Mouse (Mus musculus) hindbrain, embryonic 12.5 days (tissue): ENCODE results near the gene Mgat2. TPM values are rescaled to one million over a fixed set of nuclear protein-coding genes. Genes with fewer than 3 reads are reported as not detected.

Experiments used
- ATAC-seq: fragments of 200-750 bp; cut with Nextera tagmentation; 2 replicates; pipeline ENCODE4 v1.8.0; 2017; ENCODE audit warnings: moderate TSS enrichment; ENCODE audit not compliant: low FRiP score
- H3K27ac ChIP-seq: fragments of 300-500 bp; sonication (generic); 2 replicates; pipeline ENCODE4 v1.5.1; 2016; ENCODE audit warnings: mild to moderate bottlenecking
- H3K27me3 ChIP-seq: fragments of 300-500 bp; sonication (generic); 2 replicates; pipeline ENCODE4 v1.6.1; 2016; ENCODE audit warnings: mild to moderate bottlenecking
- H3K36me3 ChIP-seq: fragments of 300-500 bp; sonication (generic); 2 replicates; pipeline ENCODE4 v1.6.1; 2016; ENCODE audit warnings: mild to moderate bottlenecking
- H3K4me1 ChIP-seq: fragments of 300-500 bp; sonication (generic); 2 replicates; pipeline ENCODE4 v1.6.1; 2016
- H3K4me2 ChIP-seq: fragments of 300-500 bp; sonication (generic); replicated peaks from 2 replicates; pipeline ENCODE4 v1.6.1; 2016; ENCODE audit warnings: mild to moderate bottlenecking
- H3K4me3 ChIP-seq: fragments of 300-500 bp; sonication (generic); 2 replicates; pipeline ENCODE4 v1.5.1; 2016; ENCODE audit warnings: mild to moderate bottlenecking
- H3K9ac ChIP-seq: fragments of 300-500 bp; sonication (generic); 2 replicates; pipeline ENCODE4 v1.6.1; 2016; ENCODE audit warnings: mild to moderate bottlenecking, moderate library complexity
- H3K9me3 ChIP-seq: fragments of 300-500 bp; sonication (generic); replicated peaks from 2 replicates; pipeline ENCODE4 v1.6.1; 2016; ENCODE audit warnings: mild to moderate bottlenecking
- WGBS: fragments of 180-500 bp; shearing (Covaris S2); methylation state at CpG from one replicate; pipeline ENCODE4 v1.1.7; 2016; 5-methylcytosine and 5-hydroxymethylcytosine counted together
- polyA plus RNA-seq: library from polyadenylated mRNA; unstranded; fragments of >200 nt; fragmentation: Nextera tagmentation; extraction: Ambion mirVana; gene quantifications from 2 replicates; pipeline ENCODE4 v1.2.1, GENCODE M21; 2016

Gene Mgat2
- polyA plus RNA-seq, 1 experiment from 2014 or later, result 53.2 TPM

DNA sequence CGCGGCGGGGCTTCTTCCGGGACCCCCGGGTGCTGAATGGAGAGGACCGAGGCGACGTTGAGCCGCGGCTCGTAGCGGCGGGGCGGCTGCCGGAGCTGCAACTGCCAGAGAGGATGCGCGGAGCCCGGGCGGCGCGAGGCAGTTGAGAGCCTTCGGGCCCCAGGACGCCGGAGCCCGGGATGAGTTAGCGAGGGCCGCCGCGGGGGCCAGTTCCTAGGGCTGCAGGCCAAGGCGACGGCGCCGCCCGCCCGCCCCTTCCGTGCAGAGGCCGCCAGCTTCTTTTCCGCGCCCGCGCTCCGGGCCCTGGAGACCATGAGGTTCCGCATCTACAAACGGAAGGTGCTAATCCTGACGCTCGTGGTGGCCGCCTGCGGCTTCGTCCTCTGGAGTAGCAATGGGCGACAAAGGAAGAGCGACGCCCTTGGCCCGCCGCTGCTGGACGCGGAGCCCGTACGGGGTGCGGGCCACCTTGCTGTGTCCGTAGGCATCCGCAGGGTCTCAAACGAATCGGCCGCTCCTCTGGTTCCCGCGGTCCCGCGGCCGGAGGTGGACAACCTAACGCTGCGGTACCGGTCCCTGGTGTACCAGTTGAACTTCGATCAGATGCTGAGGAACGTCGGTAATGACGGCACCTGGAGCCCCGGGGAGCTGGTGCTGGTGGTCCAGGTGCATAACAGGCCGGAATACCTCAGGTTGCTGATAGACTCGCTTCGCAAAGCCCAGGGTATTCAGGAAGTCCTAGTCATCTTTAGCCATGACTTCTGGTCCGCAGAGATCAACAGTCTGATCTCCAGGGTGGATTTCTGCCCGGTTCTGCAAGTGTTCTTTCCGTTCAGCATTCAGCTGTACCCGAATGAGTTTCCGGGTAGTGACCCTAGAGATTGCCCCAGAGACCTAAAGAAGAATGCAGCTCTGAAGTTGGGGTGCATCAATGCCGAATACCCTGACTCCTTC is 662 bp downstream of the Mgat2 start:
- no peaks in the 10 kb centered on the region for H3K27me3 ChIP-seq
- H3K9ac ChIP-seq, result peak overlapping the region; percentile 95
- H3K4me3 ChIP-seq, result peak overlapping the region; percentile 91
- H3K4me2 ChIP-seq, result peak overlapping the region; percentile 92
- peak; percentile 64 for ATAC-seq
- H3K27ac ChIP-seq, result peak overlapping the region; percentile 95
- WGBS, result 2% methylated on average over 84 of the region's 86 CpGs
- peaks cover 14% of the 10 kb centered on the region for H3K36me3 ChIP-seq
- H3K4me1 ChIP-seq, result peaks cover 19% of the 10 kb centered on the region
- no peaks in the 10 kb centered on the region for H3K9me3 ChIP-seq

DNA sequence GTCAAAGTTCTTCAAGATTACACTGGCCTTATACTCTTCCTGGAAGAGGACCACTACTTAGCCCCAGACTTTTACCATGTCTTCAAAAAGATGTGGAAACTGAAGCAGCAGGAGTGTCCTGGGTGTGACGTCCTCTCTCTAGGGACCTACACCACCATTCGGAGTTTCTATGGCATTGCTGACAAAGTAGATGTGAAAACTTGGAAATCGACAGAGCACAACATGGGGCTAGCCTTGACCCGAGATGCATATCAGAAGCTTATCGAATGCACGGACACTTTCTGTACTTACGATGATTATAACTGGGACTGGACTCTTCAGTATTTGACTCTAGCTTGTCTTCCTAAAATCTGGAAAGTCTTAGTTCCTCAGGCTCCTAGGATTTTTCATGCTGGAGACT is 1.4 kb downstream of the Mgat2 start:
- Histone ChIP-seq H3K27me3 (no peaks in the 10 kb centered on the region), H3K4me3 (peak overlapping the region; percentile 91), H3K36me3 (peaks cover 22% of the 10 kb centered on the region), H3K27ac (no peak overlapping the region), H3K4me1 (peaks cover 19% of the 10 kb centered on the region), H3K4me2 (peak overlapping the region; percentile 92), H3K9me3 (no peaks in the 10 kb centered on the region), H3K9ac (peak overlapping the region; percentile 95; the same call in 1 of the 2 replicates)
- ATAC-seq, result no peak
- 79% methylated on average over 7 of the region's 7 CpGs for WGBS

DNA sequence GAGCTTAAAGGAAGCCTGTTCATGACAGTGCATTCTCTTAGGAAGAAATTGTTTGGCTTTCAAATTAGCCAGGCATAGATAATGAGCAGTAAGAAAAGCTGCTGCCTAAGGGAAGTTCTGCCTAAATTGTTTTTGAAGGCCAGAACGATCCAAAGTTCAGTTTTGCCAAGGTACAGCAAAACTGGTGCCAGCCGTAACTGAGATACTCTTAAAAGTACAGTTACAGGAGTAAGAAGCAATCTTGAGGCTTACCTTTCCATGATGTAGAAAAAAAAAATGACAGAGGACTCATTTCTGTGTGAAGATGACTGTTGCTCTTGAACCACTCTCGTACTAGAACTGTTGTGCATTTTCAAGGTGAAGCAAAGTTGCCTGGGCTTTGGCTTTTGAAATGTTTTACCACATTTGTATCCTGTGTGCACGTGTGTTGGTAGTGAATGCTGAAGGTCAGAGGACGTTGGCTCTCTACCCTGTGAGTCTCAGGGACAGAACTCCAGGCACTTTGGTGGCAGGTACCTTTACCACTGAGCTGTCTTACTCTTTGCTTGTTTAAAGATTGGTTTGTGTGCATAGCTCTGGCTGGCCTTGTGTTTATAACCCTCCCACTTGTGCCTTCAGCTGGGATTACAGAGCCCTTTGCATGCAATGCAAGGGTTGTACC is 3.0 kb downstream of the Mgat2 start:
- Histone ChIP-seq H3K9ac (no peak overlapping the region), H3K4me2 (no peak overlapping the region; the same call in 1 of the 2 replicates)

DNA sequence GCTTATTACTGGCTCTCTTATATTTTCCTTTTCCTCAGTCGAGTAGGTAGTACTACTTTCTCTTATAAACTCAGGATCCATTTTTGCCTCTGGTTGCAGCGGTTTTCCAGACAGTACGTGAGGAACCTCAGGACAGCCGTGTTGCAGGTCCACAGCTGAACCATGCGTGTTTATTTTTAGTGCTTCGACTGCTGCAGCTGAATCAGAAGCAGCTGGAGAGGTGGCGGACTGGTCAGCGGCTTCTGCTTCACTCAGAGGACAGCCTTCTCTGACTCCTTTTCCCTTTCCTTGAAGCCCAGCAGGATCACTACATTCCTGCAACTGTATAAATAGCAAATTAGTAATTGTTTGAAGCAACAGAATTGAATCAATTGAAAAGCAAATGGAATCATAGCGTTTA is 6.1 kb downstream of the Mgat2 start:
- H3K36me3 ChIP-seq, result peaks cover 24% of the 10 kb centered on the region
- H3K4me3 ChIP-seq, result no peak overlapping the region
- no peak for ATAC-seq
- H3K27ac ChIP-seq, result no peak overlapping the region
- H3K4me2 ChIP-seq, result no peak overlapping the region
- no peak overlapping the region for H3K9ac ChIP-seq
- 91% methylated on average over 9 of the region's 9 CpGs for WGBS
- peaks cover 13% of the 10 kb centered on the region for H3K4me1 ChIP-seq
- H3K9me3 ChIP-seq, result no peaks in the 10 kb centered on the region
- H3K27me3 ChIP-seq, result no peaks in the 10 kb centered on the region

More for the DNA sequence above, 3.0 kb downstream of the Mgat2 start:
- H3K4me1 ChIP-seq, result peaks cover 19% of the 10 kb centered on the region
- H3K36me3 ChIP-seq, result peaks cover 24% of the 10 kb centered on the region
- WGBS, result 78% methylated on average over 5 of the region's 5 CpGs
- no peaks in the 10 kb centered on the region for H3K27me3 ChIP-seq
- no peak overlapping the region for H3K27ac ChIP-seq
- no peaks in the 10 kb centered on the region for H3K9me3 ChIP-seq
- H3K4me3 ChIP-seq, result no peak overlapping the region
- no peak for ATAC-seq

DNA sequence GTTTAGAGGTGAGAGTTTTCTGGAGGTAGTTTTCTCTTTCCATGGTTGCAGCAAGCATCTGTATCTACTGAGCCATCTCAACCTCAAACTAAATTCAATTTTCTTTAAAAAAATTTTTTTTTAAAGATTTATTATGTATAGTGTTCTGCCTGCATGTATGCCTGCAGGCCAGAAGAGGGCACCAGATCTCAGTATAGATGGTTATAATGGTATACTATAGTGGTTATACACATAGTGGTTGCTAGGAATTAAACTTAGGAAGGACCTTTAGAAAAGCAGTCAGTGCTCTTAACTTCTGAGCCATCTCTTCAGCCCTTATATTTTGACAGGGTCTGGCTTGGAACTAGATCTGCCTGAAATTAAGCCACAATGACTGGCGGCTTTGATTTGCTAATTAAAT is 6.6 kb downstream of the Mgat2 start:
- Histone ChIP-seq H3K9me3 (no peaks in the 10 kb centered on the region), H3K9ac (no peak overlapping the region), H3K27me3 (no peaks in the 10 kb centered on the region), H3K4me3 (no peak overlapping the region), H3K27ac (no peak overlapping the region), H3K4me2 (no peak overlapping the region), H3K36me3 (peaks cover 24% of the 10 kb centered on the region), H3K4me1 (peaks cover 8% of the 10 kb centered on the region)
- WGBS, result 96% methylated on average over 1 of the region's 1 CpGs
- ATAC-seq, result no peak

DNA sequence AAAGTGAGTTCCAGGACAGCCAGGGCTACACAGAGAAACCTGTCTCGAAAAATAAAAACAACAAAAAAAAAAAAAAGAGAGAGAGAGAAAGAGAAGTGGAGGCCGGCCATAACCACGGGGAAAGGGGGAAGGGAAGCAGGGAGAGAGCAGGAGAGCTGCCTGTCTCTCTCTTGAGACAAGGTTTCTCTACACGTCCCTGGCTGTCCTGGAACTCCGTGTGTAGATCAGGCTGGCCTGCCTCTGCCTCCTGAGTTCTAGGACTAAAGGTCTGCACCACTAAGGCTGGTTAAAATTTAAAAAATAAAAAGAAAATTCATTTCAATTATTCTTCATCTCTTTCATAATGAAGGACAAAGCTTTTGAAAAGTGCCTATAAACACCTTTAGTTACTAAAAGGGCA is 7.4 kb downstream of the Mgat2 start:
- 96% methylated on average over 5 of the region's 5 CpGs for WGBS
- Histone ChIP-seq H3K9ac (no peak overlapping the region), H3K4me2 (no peak overlapping the region), H3K4me1 (peaks cover 14% of the 10 kb centered on the region), H3K36me3 (peaks cover 24% of the 10 kb centered on the region), H3K27ac (no peak overlapping the region), H3K4me3 (no peak overlapping the region), H3K27me3 (no peaks in the 10 kb centered on the region), H3K9me3 (no peaks in the 10 kb centered on the region)
- ATAC-seq, result no peak

DNA sequence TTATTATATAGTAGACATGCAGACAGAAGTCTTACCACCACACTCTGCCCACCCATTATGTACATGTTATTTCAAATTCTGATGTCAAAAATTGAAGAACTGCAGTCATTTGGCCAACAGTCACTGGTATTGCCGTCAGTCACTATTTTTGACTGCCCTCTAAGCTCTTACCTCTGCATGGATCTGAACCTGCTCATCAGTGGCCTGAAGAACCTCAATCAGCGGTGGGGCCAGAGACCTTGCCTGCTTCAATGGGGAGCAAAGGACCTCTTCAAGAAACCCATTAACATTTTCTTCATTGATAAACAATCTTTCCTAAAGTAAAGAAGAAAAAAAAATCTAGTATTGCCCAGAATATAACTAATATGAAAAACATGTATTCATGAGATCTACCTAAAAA is 8.7 kb downstream of the Mgat2 start:
- Histone ChIP-seq H3K4me1 (peaks cover 9% of the 10 kb centered on the region), H3K9me3 (no peaks in the 10 kb centered on the region), H3K27me3 (no peaks in the 10 kb centered on the region), H3K4me3 (no peak overlapping the region), H3K9ac (no peak overlapping the region), H3K36me3 (peaks cover 24% of the 10 kb centered on the region), H3K4me2 (no peak overlapping the region), H3K27ac (no peak overlapping the region)
- ATAC-seq, result no peak
- WGBS, result 92% methylated on average over 2 of the region's 2 CpGs

DNA sequence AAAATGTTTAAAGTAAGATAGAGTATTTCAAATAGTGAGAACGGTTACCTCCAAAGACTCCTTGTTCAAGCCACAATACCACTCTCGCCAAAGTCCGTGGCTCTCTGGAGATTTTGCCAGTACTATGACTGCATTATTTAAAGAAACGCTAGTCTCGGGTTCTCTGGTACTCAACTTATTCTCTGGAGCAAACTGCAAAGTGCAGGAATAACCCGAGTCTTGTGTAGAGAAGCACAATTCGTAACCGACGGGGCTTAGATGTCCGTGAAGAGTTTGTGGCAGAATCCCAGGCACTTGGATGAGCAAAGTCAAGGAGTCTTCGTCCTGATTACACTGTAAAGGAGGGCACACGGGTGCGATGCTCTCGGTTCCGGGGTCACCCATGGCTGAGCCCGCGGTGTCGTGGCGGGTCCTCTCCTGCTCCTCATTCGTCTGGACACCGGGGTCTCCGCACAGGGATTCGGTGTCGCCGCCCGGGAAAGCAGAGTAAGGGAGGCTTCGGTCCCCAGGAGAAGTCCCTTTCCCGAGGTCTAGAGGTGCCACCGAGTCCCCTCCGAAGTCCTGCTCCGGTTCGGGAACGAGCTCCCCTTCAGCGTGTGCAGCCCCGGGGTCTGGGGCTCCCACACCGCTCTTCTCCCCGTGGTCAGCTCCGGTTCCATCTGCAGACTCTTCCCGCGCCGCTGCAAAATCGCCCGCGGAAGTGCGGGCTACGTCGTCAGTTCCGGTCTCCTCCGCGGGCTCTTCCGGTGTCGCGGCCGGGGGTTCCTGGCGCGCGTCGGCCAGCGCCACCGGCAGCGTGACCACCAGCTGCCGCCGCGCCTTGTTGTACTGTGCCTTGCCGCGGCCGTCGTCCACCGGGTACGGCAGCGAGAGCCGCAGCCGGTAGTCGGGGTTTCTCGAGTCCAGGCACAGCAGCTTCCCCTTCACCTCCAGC is 12.8 kb downstream of the Mgat2 start, which contains the start of gene Gm49383:
Gene Gm49383 (minus strand): TSS at position 661 of the 934 bp plus-strand sequence.
- ATAC-seq, result peak; percentile 83
- no peaks in the 10 kb centered on the region for H3K9me3 ChIP-seq
- peak within 1 kb of the TSS; percentile 93 for H3K27ac ChIP-seq
- H3K9ac ChIP-seq, result peak within 1 kb of the TSS; percentile 87
- H3K27me3 ChIP-seq, result no peaks in the 10 kb centered on the region
- H3K4me3 ChIP-seq, result peak within 1 kb of the TSS; percentile 83
- WGBS, result under 1% methylated on average over 73 of the region's 75 CpGs
- peaks cover 18% of the 10 kb centered on the region for H3K36me3 ChIP-seq
- H3K4me2 ChIP-seq, result peak within 1 kb of the TSS; percentile 95
- peaks cover 23% of the 10 kb centered on the region for H3K4me1 ChIP-seq

DNA sequence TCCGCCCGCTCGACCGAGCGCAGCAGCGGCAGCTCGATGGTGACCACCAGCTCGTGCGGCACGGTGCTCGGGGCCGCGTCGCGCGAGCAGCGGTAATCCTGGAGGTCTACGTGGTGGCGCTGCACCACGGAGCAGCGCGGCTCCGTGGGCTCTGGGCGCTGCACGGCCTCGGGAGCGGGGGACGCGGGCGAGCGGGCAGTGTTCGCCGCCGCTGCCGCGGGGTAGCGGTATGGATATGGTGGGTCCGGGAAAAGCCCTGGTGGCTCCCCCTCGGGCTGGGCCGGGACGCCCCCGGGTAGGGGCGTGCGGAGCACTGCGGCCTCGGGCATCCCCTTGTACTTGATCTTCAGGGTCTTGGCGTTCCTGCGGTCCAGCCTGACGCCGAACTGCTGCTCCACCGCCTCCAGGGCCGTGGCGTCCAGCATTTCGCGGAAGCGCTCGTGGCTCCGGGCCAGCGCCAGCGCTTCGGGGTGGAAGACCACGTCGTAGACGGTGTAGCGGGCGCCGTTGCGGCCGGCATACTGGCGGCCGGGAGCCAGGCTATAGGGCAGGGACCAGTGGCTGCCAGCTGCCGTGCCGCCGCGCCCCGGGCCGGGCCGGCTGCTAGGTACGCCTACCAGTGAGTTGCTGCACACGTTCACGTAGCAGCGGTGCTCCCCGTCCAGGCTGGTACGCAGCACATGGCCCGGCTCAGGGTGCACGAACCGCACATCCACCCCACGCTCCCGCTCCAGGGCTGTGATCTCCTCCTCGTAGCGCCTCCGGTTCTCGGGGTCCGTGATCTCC is 13.6 kb downstream of the Mgat2 start:
- WGBS, result under 1% methylated on average over 90 of the region's 94 CpGs
- H3K9ac ChIP-seq, result peak overlapping the region; percentile 87
- peaks cover 22% of the 10 kb centered on the region for H3K36me3 ChIP-seq
- peak overlapping the region; percentile 83 for H3K4me3 ChIP-seq
- ATAC-seq, result peak; percentile 81
- no peaks in the 10 kb centered on the region for H3K9me3 ChIP-seq
- peak overlapping the region; percentile 95 for H3K4me2 ChIP-seq
- H3K27me3 ChIP-seq, result no peaks in the 10 kb centered on the region
- peak overlapping the region; percentile 93 for H3K27ac ChIP-seq
- peaks cover 23% of the 10 kb centered on the region for H3K4me1 ChIP-seq

DNA sequence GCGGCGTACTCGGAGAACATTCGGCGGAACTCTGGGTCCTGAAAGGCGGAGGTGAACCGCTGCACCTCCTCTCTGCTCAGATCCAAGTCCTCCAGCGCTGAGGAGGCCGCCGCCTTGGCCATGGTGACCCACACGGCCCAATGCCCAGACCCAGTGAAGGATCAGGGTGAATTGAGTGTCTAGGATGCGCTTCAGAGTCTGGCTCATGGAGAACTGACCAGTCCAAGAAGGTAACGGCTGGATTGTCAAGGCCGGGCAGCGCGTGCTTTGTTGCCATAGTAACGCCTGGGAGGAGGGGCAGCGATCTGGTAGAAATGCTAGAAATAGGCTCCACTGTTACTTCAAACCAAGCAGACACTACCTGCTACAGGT is 14.2 kb downstream of the Mgat2 start, which contains the start of gene Dnaaf2:
Gene Dnaaf2 (minus strand): TSS at position 266 of the 372 bp plus-strand sequence.
- H3K4me1 ChIP-seq, result peaks cover 23% of the 10 kb centered on the region
- peak within 1 kb of the TSS; percentile 95 for H3K4me2 ChIP-seq
- H3K36me3 ChIP-seq, result peaks cover 20% of the 10 kb centered on the region
- peak; percentile 65 for ATAC-seq
- peak within 1 kb of the TSS; percentile 93 for H3K27ac ChIP-seq
- no peaks in the 10 kb centered on the region for H3K27me3 ChIP-seq
- peak within 1 kb of the TSS; percentile 83 for H3K4me3 ChIP-seq
- WGBS, result under 1% methylated on average over 18 of the region's 18 CpGs
- no peaks in the 10 kb centered on the region for H3K9me3 ChIP-seq
- peak within 1 kb of the TSS; percentile 87 for H3K9ac ChIP-seq

DNA sequence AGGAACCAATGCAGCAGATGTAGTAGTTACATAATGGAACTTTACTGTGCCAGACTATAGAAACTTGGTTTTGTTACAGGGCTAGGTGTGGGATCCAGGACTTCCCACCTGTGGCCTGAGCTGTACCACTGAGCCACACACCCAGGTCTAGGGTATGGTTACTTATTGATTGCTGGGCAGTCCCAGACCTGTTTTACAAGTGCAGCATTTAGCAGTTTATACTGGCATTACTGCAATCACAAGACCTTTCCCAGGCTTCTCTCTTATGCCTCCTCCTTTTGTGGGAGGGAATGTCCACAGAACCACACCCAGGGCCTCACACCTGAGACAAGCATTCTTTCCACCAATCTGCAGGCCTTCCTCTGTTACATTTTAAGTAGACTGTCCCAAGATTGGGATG is 15.0 kb downstream of the Mgat2 start:
- Histone ChIP-seq H3K36me3 (peaks cover 20% of the 10 kb centered on the region), H3K4me1 (peaks cover 23% of the 10 kb centered on the region), H3K4me2 (peak overlapping the region; percentile 95; the same call in 1 of the 2 replicates), H3K9me3 (no peaks in the 10 kb centered on the region), H3K27ac (no peak overlapping the region), H3K9ac (no peak overlapping the region), H3K4me3 (no peak overlapping the region), H3K27me3 (no peaks in the 10 kb centered on the region)
- no peak for ATAC-seq
